In the genomic region with DNA sequence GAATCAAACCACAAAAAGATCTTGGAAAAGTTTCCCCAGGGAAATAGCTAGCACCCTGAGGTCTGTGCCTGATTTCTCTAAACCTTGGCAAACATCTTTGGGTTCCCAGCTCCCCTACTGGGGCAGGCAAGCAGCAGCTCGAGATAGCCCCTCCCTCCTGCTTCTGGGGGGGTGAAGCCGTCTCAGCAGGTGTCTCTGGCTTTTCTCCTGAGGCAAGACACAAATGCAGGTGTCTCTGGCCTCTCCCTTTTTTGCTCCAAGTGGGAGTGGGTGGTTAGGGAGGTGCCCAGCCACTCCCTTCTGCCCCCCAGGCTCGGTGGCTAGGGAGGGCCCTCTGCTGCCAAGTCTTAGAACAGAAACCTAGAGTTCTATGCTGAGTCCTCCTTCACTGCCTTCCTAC, we compare ENCODE assay signal across 24 mouse cellular contexts. TPM values are rescaled to one million over a fixed set of nuclear protein-coding genes. Genes with fewer than 3 reads are reported as not detected.
"Had no signal": no experiment of that assay in that cellular context is flagged by ENCODE, and none has a peak within 500 bp of the region (broad histone marks: within the 10 kb centered on the region; RNA-seq: fewer than 3 reads in every experiment).

No protein-coding gene starts in this region.

- H3K9me3 ChIP-seq: intestine, embryonic 15.5 days; kidney, embryonic 15.5 days; limb, embryonic 12.5 days; liver, embryonic 13.5 days; lung, embryonic 15.5 days; megakaryocyte, embryonic 14.5 days; neural tube, embryonic 13.5 days; stomach, embryonic 15.5 days had no signal

- ATAC-seq: intestine, embryonic 15.5 days; liver, postnatal 0 days; midbrain, embryonic 16.5 days had no signal

- H3K4me3 ChIP-seq: intestine, embryonic 15.5 days; kidney, embryonic 15.5 days; left cerebral cortex, adult 2 months; limb, embryonic 12.5 days; liver, embryonic 13.5 days; lung, embryonic 15.5 days; megakaryocyte, embryonic 14.5 days; neural tube, embryonic 13.5 days; stomach, embryonic 15.5 days had no signal

- DNase-seq: kidney, adult 2 months; kidney, postnatal 14 days; liver; liver, embryonic 13.5 days; liver, postnatal 0 days; lung, postnatal 14 days; retina, postnatal 1 day; right cerebral cortex, postnatal 14 days had no signal

- H3K4me1 ChIP-seq: intestine, embryonic 15.5 days; kidney, embryonic 15.5 days; limb, embryonic 12.5 days; liver, embryonic 13.5 days; lung, embryonic 15.5 days; megakaryocyte, embryonic 14.5 days; neural tube, embryonic 13.5 days; stomach, embryonic 15.5 days had no signal

- H3K4me2 ChIP-seq: intestine, embryonic 15.5 days; kidney, embryonic 15.5 days; limb, embryonic 12.5 days; liver, embryonic 13.5 days; lung, embryonic 15.5 days; midbrain, embryonic 11.5 days; neural tube, embryonic 13.5 days; stomach, embryonic 15.5 days had no signal

- H3K27me3 ChIP-seq: intestine, embryonic 15.5 days; kidney, embryonic 15.5 days; limb, embryonic 12.5 days; liver, embryonic 13.5 days; lung, embryonic 15.5 days; neural tube, embryonic 13.5 days; stomach, embryonic 15.5 days had no signal

- H3K9ac ChIP-seq: intestine, embryonic 15.5 days; kidney, embryonic 15.5 days; limb, embryonic 12.5 days; liver, embryonic 13.5 days; liver, postnatal 0 days; lung, embryonic 15.5 days; neural tube, embryonic 13.5 days; stomach, embryonic 15.5 days had no signal

- H3K36me3 ChIP-seq: intestine, embryonic 15.5 days; kidney, embryonic 15.5 days; limb, embryonic 12.5 days; liver, embryonic 13.5 days; lung, embryonic 15.5 days; neural tube, embryonic 13.5 days; stomach, embryonic 15.5 days had no signal

- H3K27ac ChIP-seq: intestine, embryonic 15.5 days; kidney, embryonic 15.5 days; left cerebral cortex, adult 2 months; limb, embryonic 12.5 days; liver, embryonic 13.5 days; lung, embryonic 15.5 days; macrophage; neural tube, embryonic 13.5 days; stomach, embryonic 15.5 days had no signal

RNA-seq across cellular contexts. Expression of a gene that starts 53.4 kb away (rescaled TPM):
- total RNA-seq: layer of hippocampus, adult 8-10 months; layer of hippocampus, postnatal 14 days; left cerebral cortex, adult 2 months; left cerebral cortex, postnatal 25 days had no signal
- polyA plus RNA-seq: intestine, embryonic 15.5 days; large intestine, adult 2 months; limb, embryonic 12.5 days; liver, embryonic 13.5 days; liver, postnatal 0 days; lung, embryonic 15.5 days; macrophage; spleen, adult 2 months; stomach, embryonic 15.5 days had no signal
